Mouse (Mus musculus) liver, embryonic 14.5 days (tissue): ENCODE measurements around the gene C1qtnf3. TPM values are rescaled to one million over a fixed set of nuclear protein-coding genes. Genes with fewer than 3 reads are reported as not detected.

ENCODE experiments used
- ATAC-seq: fragments of 200-750 bp; cut with Nextera tagmentation; 2 replicates; pipeline ENCODE4 v1.8.0; 2017; ENCODE audit warnings: moderate number of reproducible peaks, mild to moderate bottlenecking, moderate library complexity; ENCODE audit not compliant: insufficient read depth
- DNase-seq, 3 experiments: peaks; one replicate each; pipeline ENCODE4 v3.0.0-alpha.2; 2012 to 2013; ENCODE audit warnings: low read depth in 3 of 3, low spot score in 3 of 3
- H3K27ac ChIP-seq: fragments of 300-500 bp; sonication (generic); 2 replicates; pipeline ENCODE4 v1.5.1; 2014; ENCODE audit warnings: moderate library complexity, mild to moderate bottlenecking, control low read depth, inconsistent platforms
- H3K27me3 ChIP-seq: fragments of 300-500 bp; sonication (generic); 2 replicates; pipeline ENCODE4 v1.6.1; 2014; ENCODE audit warnings: mild to moderate bottlenecking, low read length, moderate library complexity; ENCODE audit not compliant: control insufficient read depth, insufficient read depth
- H3K36me3 ChIP-seq: fragments of 300-500 bp; sonication (generic); replicated peaks from 2 replicates; pipeline ENCODE4 v1.6.1; 2014; ENCODE audit warnings: low read depth; ENCODE audit not compliant: control insufficient read depth, insufficient read depth
- H3K4me1 ChIP-seq, 2 experiments: fragments of 200-500 bp in 1 of 2; fragments of 300-500 bp in 1 of 2; sonication (generic) in 1 of 2; replicated peaks; 2 replicates each; pipeline ENCODE4 v1.6.1; 2012 to 2014; ENCODE audit warnings: antibody characterized with exemption in 1 of 2, inconsistent platforms in 1 of 2, low read length in 1 of 2; ENCODE audit not compliant: control insufficient read depth in 2 of 2, insufficient read depth in 2 of 2
- H3K4me2 ChIP-seq: fragments of 300-500 bp; sonication (generic); 2 replicates; pipeline ENCODE4 v1.6.1; 2014; ENCODE audit warnings: low read depth, mild to moderate bottlenecking, control low read depth, moderate library complexity
- H3K4me3 ChIP-seq, 2 experiments: fragments of 200-500 bp in 1 of 2; fragments of 300-500 bp in 1 of 2; sonication (generic) in 1 of 2; 2 replicates each; pipeline ENCODE4 v1.5.1; 2012 to 2014; ENCODE audit warnings: low read depth in 2 of 2, low read length in 2 of 2, mild to moderate bottlenecking in 2 of 2, control low read depth in 1 of 2, inconsistent platforms in 1 of 2, moderate library complexity in 1 of 2; ENCODE audit not compliant: insufficient read depth in 1 of 2
- H3K9ac ChIP-seq: fragments of 300-500 bp; sonication (generic); replicated peaks from 2 replicates; pipeline ENCODE4 v1.6.1; 2014; ENCODE audit warnings: mild to moderate bottlenecking, control low read depth, moderate library complexity
- H3K9me3 ChIP-seq: fragments of 300-500 bp; sonication (generic); 2 replicates; pipeline ENCODE4 v1.6.1; 2016; ENCODE audit warnings: low read length, mixed read lengths; ENCODE audit not compliant: control insufficient read depth
- CTCF ChIP-seq: IDR thresholded peaks from 2 replicates; pipeline ENCODE4 v1.5.1; 2016; ENCODE audit warnings: antibody characterized with exemption, low read depth, control low read depth
- EP300 ChIP-seq: IDR thresholded peaks from 2 replicates; pipeline ENCODE4 v1.6.1; 2016; ENCODE audit warnings: antibody characterized with exemption, low read depth
- WGBS: fragments of 180-500 bp; shearing (Covaris S2); extraction: QIAGEN DNeasy Blood & Tissue Kit; methylation state at CpG from one replicate; pipeline ENCODE4 v1.1.7; 2014; ENCODE audit not compliant: insufficient replicate concordance; 5-methylcytosine and 5-hydroxymethylcytosine counted together
- polyA plus RNA-seq, 2 experiments: library from polyadenylated mRNA; depleted of rRNA in 1 of 2; stranded (reverse) in 1 of 2; unstranded in 1 of 2; fragments of >200 nt; fragmentation: Nextera tagmentation in 1 of 2; extraction: Ambion mirVana in 1 of 2; gene quantifications; 2 replicates each; pipeline versions ENCODE4 v1.2.1 to v1.2.3; 2012 to 2014

C1qtnf3 gene
- polyA plus RNA-seq, 2 experiments: 0.02 TPM; not detected in 1

DNA sequence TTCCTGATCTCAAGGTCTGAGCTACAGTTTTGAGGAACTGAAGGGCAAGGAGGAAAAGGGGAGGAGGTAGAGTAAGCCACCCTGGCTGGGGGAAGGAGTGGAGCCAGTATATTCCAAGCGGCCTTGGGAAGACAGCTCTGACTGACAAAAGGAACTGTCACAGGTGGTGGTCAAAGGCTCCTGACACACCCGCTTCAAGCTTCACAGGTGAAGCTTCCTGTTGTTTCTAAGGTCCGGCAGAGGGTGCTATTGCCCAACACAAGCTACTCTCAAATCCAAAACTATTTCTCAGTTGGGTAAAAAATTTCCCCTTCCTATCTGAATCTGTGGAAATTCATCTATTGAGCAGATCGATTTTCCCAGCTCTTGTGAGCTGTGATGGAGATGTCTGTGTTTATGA, 31.1 kb upstream of the C1qtnf3 start:
- Histone ChIP-seq H3K9me3 (no peaks in the 10 kb centered on the region), H3K9ac (no peak overlapping the region), H3K36me3 (no peaks in the 10 kb centered on the region), H3K27me3 (no peaks in the 10 kb centered on the region), H3K4me1 (no peaks in the 10 kb centered on the region), H3K27ac (no peak overlapping the region), H3K4me2 (no peak overlapping the region), H3K4me3 (no peak overlapping the region)
- TF ChIP-seq CTCF: peak; percentile 31; the same call in 1 of the 2 replicates
- TF ChIP-seq EP300: no peak
- WGBS: 9% methylated on average over 4 of the region's 4 CpGs
- no peak for DNase-seq
- no peak for ATAC-seq

DNA sequence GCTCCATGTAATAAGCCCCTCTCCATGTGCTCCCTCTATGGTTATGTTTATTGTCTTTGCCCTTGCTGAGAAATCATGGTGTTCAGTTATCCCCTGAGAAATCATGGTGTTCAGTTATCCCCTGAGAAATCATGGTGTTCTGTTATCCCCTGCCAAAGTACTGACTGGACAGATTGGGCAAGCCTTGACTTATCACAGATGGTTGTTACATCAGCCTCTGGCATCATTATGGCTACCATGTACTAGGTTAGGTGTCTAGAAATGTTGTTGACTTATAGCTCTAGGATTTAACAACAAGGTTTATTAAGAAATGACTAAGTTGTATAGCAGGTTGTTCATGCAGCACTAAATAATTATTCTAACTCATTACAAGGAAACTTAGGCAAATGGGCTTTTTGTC, 30.1 kb upstream of the C1qtnf3 start:
- Histone ChIP-seq H3K4me2 (no peak overlapping the region), H3K36me3 (no peaks in the 10 kb centered on the region), H3K9ac (no peak overlapping the region), H3K27ac (no peak overlapping the region), H3K4me3 (no peak overlapping the region), H3K27me3 (no peaks in the 10 kb centered on the region), H3K4me1 (no peaks in the 10 kb centered on the region), H3K9me3 (no peaks in the 10 kb centered on the region)
- no peak for DNase-seq
- ATAC-seq: no peak
- TF ChIP-seq CTCF (no peak), EP300 (no peak)

DNA sequence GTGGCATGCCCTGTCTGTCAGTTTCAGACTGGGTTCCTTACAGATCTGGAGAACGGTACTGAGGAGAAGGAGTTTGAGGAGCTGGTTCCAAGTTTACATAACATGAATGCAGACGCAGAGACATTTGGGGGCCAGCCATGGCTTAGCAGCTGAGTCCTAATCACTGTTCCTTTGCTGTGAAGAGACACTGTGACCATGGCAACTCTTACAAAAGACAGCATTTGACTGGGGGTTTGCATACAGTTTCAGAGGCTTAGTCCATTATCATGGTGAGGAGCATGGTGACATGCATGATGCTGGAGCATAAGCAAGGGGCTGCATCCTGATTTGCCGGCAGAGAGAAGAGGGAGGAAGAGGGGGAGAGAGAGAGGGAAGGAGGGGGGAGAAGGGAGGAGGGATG, 29.6 kb upstream of the C1qtnf3 start:
- no peaks in the 10 kb centered on the region for H3K9me3 ChIP-seq
- no peak overlapping the region for H3K27ac ChIP-seq
- no peaks in the 10 kb centered on the region for H3K27me3 ChIP-seq
- WGBS: 41% methylated on average over 3 of the region's 3 CpGs
- H3K9ac ChIP-seq: no peak overlapping the region
- H3K4me3 ChIP-seq: no peak overlapping the region
- no peak for ATAC-seq
- H3K4me1 ChIP-seq: peaks cover 0 to 2% of the 10 kb centered on the region in 2 experiments; a peak in 1 of 4 replicates
- DNase-seq: no peak
- TF ChIP-seq CTCF: no peak
- no peak for TF ChIP-seq EP300
- H3K4me2 ChIP-seq: no peak overlapping the region
- H3K36me3 ChIP-seq: no peaks in the 10 kb centered on the region

DNA sequence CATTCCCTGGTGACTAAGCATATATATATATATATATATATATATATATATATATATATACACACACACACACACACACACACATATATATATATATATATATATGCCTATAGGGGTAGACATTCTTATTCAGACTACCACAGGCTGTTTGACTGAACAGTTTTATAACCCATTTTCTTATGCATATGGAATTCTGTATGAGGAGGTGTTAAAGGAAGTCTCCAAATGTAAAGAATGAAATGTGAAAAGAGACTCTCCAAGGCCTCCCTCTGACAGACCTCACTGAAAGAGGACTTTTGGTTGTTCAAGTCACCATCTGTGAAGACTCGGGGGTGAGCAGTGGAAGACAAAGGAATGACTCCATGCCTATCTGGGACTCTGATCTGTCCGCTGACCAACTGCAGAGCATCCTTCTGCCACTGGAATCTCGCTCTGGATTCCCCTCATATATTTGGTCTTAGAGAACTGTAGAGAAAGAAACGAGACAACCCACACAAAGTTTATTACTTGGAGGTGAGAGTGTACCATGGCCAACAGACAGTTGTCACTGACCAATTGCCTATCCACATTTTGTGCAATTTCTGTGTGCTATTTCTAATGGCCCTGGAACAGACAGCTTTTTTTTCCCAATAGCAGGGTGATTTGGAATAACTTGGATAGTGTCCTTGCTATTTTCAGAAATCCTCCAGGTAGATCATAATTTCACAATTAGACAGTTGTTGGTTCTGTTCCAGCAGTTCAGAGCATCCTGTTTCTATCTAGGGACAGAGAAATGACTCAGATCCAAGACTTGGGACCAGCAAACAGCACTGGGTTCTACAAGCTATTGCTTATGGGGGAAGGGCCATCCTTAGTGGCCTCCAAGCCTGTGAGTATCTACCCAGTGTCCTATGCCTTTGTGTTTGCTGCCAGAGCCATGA, 28.8 kb upstream of the C1qtnf3 start:
- Histone ChIP-seq H3K4me1 (peaks cover 0 to 2% of the 10 kb centered on the region in 2 experiments; a peak in 1 of 4 replicates), H3K36me3 (no peaks in the 10 kb centered on the region), H3K9me3 (no peaks in the 10 kb centered on the region), H3K4me3 (no peak overlapping the region), H3K27me3 (no peaks in the 10 kb centered on the region), H3K9ac (no peak overlapping the region), H3K4me2 (no peak overlapping the region), H3K27ac (no peak overlapping the region)
- DNase-seq: no peak
- 44% methylated on average over 4 of the region's 4 CpGs for WGBS
- TF ChIP-seq EP300 (no peak), CTCF (no peak)
- no peak for ATAC-seq

DNA sequence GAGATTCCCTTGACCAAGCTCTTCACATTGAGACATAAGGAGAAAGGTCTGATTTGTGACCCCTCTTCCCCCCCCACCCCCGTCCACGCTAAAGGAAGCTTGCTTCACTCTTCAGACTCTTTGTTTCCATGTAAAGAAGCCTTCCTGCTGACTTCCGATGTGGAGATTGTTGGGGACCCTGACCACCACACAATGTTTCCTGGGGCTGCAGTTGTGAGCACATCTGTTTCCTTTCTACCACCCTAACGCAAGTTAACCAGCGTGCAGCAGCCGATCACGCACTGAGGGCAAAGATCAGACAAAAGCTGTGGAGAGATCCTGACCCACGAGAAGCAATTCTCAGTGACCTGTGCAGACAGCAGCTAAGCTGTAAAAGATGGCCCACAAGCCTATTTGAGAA, 24.8 kb upstream of the C1qtnf3 start:
- TF ChIP-seq EP300 (no peak), CTCF (no peak)
- Histone ChIP-seq H3K4me2 (no peak overlapping the region), H3K4me3 (no peak overlapping the region), H3K27me3 (no peaks in the 10 kb centered on the region), H3K4me1 (peaks cover 0 to 2% of the 10 kb centered on the region in 2 experiments; a peak in 1 of 4 replicates), H3K9ac (no peak overlapping the region), H3K27ac (no peak overlapping the region), H3K9me3 (no peaks in the 10 kb centered on the region), H3K36me3 (no peaks in the 10 kb centered on the region)
- ATAC-seq (no peak), DNase-seq (no peak)
- WGBS: 12% methylated on average over 8 of the region's 8 CpGs
